Mouse (Mus musculus) urinary bladder, postnatal 25 days (tissue): ENCODE results near the gene Fbxo21.

ENCODE experiments used
- DNase-seq: peaks from one replicate; pipeline ENCODE4 v3.0.0; 2022; ENCODE audit warnings: low spot score

Gene Fbxo21

GRCm38 (mm10) chr5:117980921-117981320, 4.4 kb downstream of the Fbxo21 start:
- DNase-seq: no peak

GRCm38 (mm10) chr5:117981943-117982342, 5.4 kb downstream of the Fbxo21 start:
- no peak for DNase-seq

DNA sequence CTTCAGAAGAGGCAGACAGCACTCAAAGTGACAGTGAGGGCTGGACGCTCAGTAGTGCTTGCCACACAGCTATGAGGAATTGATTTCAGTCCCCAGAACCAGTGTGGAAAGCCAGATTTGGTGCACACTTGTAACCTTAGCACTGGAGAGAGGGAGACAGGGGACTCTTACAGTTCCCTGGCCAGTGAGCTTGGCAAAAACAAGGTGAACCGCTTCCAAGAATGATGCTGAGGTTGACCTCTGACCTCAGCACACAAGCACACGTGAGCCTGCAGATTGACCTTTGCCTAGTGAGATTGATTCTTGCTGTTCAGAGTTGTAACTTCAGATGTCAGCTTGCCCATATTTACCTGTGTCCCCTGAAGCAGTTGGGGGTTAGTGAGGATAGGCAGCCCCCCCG, 9.8 kb downstream of the Fbxo21 start:
- no peak for DNase-seq

- no peak for DNase-seq
Observed at GRCm38 (mm10) chr5:117987891-117988290, 11.4 kb downstream of the Fbxo21 start.

- no peak for DNase-seq
Observed at GRCm38 (mm10) chr5:117988367-117988766, 11.8 kb downstream of the Fbxo21 start.

DNA sequence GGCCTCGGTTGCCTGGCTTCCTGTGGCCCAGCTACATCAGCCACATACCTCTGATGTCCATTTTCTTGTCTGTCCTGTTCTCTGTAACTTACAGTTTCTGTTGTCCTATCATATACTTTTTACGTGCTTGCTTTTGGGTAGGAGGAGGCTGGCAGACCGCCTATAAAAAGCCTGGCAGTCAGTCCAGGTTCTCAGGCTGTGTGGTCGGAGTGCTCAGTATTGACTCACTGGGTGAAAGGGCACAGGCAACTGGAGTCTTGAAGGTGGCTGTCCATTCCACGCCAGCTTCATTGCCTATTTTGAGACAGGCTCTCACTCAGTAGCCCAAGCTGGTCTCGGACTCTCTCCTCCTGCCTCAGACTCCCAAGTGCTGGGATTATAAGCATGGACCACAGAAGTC, 13.2 kb downstream of the Fbxo21 start:
- no peak for DNase-seq

- DNase-seq: no peak
Observed at GRCm38 (mm10) chr5:117990957-117991356, 14.4 kb downstream of the Fbxo21 start.

DNA sequence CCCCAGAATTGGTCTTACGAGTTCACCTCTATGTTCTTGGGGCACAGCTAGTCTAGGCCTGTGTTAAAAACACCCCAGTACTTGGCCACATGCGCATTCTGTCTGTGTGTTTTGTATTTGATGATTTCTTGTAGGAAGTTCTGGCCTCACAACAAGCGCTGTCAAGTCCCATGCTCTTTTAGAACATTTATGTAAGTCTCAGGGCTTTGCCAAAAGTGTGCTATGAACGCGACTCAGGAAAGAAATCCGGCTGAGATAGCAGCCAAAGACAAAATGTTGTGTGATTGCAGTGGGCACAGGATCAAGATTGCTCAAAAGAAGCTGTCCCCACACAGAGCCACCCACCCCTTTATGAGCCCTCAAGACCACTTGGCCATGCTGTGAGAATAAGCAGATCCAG, 17.0 kb downstream of the Fbxo21 start:
- DNase-seq: no peak

- no peak for DNase-seq
Observed at GRCm38 (mm10) chr5:117995372-117995901, 18.9 kb downstream of the Fbxo21 start.

DNA sequence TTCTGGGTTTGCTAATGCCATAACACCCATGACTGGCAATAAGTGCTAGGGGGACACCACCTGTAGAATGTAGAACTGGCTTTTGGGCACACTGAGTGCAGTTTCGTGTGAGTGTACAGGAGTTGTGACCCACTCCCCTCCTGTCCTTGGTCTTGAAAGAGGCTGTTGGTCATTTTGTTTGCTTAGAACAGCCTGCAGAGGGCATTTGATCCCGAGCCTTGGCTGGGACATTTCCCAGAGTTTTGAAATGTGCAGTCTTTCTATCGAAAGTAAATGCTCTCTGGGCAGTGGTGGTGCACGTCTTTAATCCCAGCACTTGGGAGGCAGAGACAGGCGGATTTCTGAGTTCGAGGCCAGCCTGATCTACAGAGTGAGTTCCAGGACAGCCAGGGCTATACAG, 19.4 kb downstream of the Fbxo21 start:
- DNase-seq: no peak

GRCm38 (mm10) chr5:117996581-117996980, 20.1 kb downstream of the Fbxo21 start:
- no peak for DNase-seq

DNA sequence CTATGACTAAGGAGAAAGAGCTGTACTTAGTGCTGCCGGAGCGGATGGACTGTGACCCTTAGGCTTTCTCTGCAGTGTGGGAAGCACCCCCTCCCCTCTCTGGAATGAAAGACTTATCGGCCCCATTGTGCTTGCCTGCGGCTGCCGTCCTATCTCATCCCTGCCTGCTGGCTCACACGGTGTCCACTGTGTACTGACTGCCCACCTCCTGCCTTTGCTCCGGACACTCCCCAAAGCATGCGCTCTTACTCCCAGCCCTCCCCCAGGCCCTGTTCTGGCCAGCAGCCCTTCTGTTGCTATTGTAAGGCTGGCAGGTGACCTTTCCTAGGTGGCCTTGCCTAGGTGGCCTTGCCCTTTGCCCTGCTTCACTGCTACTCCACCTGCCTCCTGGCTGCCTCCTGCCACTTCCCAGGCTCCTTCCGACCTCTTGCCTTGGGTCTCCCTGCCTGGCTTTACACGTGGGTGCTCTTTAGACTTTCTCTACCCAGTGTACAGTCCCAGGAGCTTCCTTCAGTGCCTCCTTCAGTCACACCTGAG, 21.0 kb downstream of the Fbxo21 start:
- DNase-seq: no peak

DNA sequence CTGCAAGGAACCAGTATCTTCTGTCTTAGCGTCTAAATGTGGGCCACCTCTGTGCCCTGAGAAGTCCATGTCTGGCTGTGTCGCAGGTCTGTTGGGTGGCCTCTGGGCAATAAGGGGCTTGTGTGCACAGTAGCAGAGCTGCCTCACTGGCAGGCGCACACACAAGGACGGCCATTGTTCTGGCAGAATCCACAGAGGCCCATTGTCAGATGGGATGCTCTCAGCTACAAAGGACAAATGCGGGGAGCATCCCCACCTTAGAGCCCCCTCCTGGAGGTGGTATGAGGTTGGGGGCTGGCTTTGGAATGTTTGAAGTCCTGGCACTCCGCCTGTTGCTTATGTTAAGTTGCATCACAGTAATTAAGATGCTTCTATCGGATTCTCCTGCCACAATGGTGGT, 22.5 kb downstream of the Fbxo21 start:
- DNase-seq: no peak

DNA sequence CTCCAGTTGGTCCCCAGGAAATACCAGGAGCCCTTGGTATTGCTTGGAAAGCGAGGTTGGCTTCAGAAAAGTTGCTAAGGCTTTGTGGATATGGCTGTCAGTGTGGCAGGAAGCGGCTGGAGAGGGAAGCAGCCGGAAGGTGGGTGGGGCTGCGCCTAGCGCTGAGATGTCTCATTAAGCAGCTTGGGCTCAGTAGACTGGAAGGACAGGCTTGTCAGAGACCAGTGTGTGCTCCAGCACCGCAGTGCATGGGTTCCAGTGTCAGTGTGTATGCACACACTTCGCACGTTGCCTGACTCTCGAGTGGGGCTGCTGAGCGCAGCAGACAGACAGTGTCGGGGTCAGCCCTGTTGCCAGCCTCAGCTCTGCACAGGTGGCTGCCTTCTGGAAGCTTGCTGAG, 23.1 kb downstream of the Fbxo21 start:
- no peak for DNase-seq

DNA sequence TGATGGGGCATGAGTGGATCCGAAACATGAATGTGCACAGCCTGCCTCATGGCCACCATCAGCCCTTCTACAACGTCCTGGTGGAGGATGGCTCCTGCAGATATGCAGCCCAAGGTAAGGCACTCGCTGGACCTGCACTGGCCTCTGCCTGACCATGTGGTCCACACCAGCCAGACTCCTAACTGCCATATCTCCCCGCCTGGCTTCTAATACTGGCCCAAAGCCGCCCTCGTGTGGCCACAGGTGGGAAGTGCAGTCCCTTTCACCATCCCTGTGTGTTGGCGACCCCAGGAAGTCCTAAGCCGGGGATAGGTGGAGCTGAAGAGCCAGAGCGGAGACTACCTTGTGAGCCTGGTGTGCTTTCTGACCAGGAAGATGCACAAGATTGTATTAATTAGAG, 25.5 kb downstream of the Fbxo21 start:
- peak; percentile 65 for DNase-seq

GRCm38 (mm10) chr5:118004619-118005018, 28.1 kb downstream of the Fbxo21 start:
- DNase-seq: peak; percentile 62

GRCm38 (mm10) chr5:118005728-118006127, 29.2 kb downstream of the Fbxo21 start:
- no peak for DNase-seq

GRCm38 (mm10) chr5:118008344-118008743, 31.8 kb downstream of the Fbxo21 start:
- no peak for DNase-seq

DNA sequence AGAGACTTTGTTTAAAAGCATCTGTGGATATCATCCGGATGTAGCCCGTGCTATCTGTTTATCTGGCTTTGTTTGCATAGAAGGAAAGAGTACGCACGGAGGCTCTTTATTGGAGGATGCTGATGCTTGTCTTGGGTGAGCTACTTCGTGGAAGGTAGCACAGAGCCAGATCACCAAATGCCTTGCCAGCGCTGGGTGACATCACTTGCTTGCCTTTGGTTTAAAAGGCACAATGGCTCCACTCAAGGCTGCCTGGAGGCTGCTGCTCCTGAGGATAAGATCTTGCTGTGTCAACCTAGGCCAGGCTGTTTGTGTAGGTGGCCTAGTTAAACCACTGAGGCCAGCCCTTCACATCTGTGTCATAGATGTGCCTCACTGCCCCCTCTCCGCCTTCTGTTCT, 34.3 kb downstream of the Fbxo21 start:
- DNase-seq: no peak

DNA sequence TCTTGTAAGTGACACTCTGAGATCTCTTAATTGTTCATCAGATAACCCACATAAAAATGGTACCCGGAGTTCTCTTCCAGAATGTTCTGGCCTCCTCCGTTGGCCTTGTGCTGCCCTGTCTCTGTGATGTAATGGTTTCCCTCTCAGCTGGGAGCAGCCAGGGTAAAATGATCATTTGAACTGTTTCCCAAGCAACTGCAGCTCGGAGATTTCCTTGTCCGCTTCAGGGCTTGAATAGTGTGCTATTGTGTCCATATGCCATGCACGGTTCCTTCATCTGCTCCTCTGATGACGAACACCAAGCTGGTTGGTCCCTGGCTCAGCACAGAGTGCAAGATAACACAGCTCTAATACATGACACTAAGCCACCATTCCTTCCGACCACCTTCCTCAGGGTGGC, 35.3 kb downstream of the Fbxo21 start:
- DNase-seq: no peak

GRCm38 (mm10) chr5:118015028-118015427, 38.5 kb downstream of the Fbxo21 start:
- no peak for DNase-seq

GRCm38 (mm10) chr5:118015669-118016068, 39.1 kb downstream of the Fbxo21 start:
- no peak for DNase-seq

DNA sequence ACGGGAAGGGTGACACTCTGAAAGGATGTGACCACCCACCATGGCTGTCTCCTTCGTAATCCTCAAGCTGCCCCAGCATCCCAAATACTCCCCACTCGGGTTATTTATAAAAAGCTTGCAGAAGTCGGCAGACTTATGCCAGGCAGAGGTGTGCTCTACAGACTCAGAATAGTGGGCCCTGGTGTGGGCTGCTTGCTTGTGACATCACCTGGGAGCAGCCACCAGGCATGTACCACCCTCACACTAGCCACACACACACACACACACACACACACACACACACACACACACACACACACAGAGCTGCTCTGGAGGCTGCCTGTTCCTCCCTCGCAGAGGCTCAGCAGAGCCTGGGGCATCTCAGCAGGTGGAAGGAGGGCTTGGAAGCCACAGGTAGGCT, 41.0 kb downstream of the Fbxo21 start:
- no peak for DNase-seq

GRCm38 (mm10) chr5:118019905-118020304, 43.4 kb downstream of the Fbxo21 start:
- no peak for DNase-seq

- DNase-seq: no peak
Observed at GRCm38 (mm10) chr5:118023053-118023452, 46.5 kb downstream of the Fbxo21 start.
